Mouse (Mus musculus) cerebellum, postnatal 10 days (tissue): ENCODE results near the gene Yif1a.

ENCODE experiments used
- DNase-seq, 2 experiments: peaks; one replicate each; pipeline ENCODE4 v3.0.0; 2021; ENCODE audit warnings: mixed read lengths in 2 of 2

Gene Yif1a

DNA sequence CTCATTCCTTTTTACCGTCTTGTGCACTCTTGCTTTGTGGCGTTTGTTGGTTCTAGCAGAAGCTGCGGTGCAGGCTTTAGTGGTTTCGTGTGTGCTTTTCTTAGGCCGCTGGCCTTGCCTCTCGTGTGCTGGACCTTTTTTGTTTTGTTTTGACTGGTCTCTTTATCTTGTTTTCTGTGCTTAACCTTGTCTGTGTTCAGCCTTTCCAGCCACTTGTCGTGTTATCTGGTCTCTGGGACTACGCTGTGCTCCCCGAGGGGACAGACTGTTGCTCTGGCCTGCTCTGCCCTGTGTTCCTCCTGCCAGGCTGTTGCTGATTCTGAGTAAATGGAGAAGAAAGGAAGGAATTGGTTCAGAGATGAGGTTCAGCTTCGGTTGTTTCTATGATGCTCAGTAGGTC, 34.2 kb downstream of the Yif1a start:
- DNase-seq = no peak

DNA sequence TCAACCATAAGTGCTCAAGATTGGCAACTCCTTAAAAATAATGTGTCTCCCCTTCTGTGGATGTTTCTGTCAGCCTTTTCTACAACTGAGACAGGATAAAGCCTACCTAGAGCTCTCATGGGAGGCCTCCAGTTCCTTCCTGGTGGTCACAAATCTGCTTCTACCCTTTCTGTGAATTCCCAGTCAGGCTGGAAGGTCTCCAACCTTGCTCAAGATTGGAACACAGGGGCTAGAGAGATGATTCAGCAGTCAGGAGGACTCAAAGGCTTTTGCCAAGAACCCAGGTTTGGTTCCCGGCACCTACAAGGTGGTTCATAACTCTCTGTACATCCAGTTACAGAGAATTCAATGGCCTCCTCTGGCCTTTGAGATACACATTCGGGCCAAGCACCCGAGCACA, 34.9 kb downstream of the Yif1a start:
- peak in 1 of 2 experiments; percentile 52 for DNase-seq

DNA sequence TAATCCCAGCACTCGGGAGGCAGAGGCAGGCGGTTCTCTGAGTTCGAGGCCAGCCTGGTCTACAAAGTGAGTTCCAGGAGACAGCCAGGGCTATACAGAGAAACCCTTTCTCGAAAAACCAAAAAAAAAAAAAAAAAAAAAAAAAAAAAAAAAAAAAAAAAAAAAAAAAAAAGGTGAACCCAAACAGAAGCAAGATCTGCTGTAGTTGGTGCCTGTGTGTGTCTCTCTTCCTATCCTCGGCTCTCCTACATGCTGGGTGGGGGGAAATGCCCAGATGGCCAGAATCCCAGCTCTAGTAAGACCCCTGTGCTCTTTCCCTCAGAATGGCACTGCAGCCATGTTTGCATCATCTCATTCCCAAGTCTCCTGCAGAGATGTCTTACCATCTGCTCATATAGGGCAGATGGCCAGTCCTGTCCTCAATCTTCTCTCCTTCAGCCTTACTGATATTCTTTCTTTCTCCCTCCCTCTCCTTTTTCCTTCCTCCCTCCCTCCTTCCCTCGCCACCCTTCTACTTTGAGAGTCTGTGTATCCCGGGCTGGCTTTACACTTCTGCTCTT, 35.8 kb downstream of the Yif1a start:
- peak; percentile 88 to 89 for DNase-seq

DNA sequence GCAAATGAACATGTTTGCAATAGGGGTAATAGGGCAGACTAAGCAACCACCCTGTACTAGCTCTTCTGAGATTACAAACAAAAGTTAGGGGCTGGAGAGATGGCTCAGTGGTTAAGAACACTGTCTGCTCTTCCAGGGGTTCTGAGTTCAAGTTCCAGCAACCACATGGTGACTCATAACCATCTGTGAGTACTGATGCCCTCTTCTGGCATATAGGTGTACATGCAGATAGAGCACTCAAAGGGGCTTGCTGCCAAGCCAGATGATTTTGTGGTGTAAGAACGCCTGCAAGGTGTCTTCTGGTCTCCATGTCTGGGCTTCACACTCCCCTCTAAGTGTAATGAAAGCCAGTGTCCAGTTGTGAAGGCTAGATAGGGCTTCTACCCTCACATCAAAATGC, 41.4 kb downstream of the Yif1a start:
- peak; percentile 47 to 66 for DNase-seq

DNA sequence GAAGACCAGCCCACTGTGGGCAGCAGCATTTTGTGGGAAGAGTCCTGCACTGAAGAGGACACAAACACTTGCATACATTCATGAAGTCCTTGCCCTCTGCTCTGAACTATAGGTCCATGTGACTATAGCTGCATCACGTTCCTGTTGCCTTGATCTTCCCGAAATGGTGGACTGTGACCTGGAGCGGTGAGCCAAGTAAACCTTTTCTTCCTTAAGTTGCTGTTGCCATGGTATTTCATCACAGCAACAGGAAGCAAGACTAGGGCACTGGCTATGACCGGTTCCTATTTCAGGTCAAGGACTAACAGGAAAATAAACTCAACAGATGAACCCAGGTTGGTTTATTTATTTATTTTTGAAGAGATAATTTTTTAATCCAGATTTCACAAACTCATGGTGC, 42.9 kb downstream of the Yif1a start:
- no peak for DNase-seq

DNA sequence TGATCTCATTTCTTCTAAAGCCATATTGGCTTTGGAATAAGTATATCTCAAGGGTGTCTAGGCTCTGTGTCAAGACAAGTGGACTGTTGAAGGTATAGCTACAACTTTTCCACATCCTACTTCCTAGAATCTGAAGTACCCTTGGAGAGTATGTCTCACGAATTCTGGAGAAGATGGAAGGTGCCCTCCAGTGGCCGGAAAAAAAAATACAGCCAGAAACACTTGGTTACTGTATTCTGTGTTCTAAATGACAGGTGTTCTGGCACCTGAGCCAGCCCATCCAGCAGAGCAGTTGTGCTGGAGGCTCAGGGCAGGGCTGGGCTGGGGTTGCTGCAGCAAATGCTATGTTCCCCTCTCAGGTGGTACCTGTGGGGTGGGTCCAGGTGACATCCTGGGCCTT, 51.3 kb downstream of the Yif1a start:
- DNase-seq = peak; percentile 86 to 91
